Mouse (Mus musculus) MEL (cell line): ENCODE results near the gene Hoxa5. TPM values are rescaled to one million over a fixed set of nuclear protein-coding genes. Genes with fewer than 3 reads are reported as not detected.

Source experiments
- DNase-seq: peaks from one replicate; pipeline ENCODE4 v3.0.0; 2011; ENCODE audit warnings: low read depth, low spot score
- H3K27ac ChIP-seq: 2 replicates; pipeline ENCODE4 v1.5.1; 2012; ENCODE audit warnings: low read depth, mild to moderate bottlenecking, control low read depth, low read length, moderate library complexity; ENCODE audit not compliant: control insufficient read depth
- H3K27me3 ChIP-seq, 2 experiments: fragments of 150-350 bp in 1 of 2; sonication (generic) in 1 of 2; 2 replicates each; pipeline ENCODE4 v1.6.1; 2012; ENCODE audit warnings: low read length in 2 of 2, mild to moderate bottlenecking in 2 of 2, improper control_type of control experiment in 1 of 2, moderate library complexity in 1 of 2; ENCODE audit not compliant: insufficient read depth in 2 of 2, control insufficient read depth in 1 of 2
- H3K36me3 ChIP-seq, 2 experiments: 2 replicates each; pipeline ENCODE4 v1.6.1; 2012 to 2014; ENCODE audit warnings: low read length in 2 of 2, improper control_type of control experiment in 1 of 2, inconsistent platforms in 1 of 2, mild to moderate bottlenecking in 1 of 2; ENCODE audit not compliant: insufficient read depth in 2 of 2, control insufficient read depth in 1 of 2
- H3K4me1 ChIP-seq, 2 experiments: fragments of 150-350 bp in 1 of 2; sonication (generic) in 1 of 2; 2 replicates each; pipeline ENCODE4 v1.6.1; 2012; ENCODE audit warnings: low read length in 2 of 2, improper control_type of control experiment in 1 of 2, mild to moderate bottlenecking in 1 of 2; ENCODE audit not compliant: insufficient read depth in 2 of 2, control insufficient read depth in 1 of 2
- H3K4me3 ChIP-seq, 2 experiments: fragments of 150-350 bp in 1 of 2; sonication (generic) in 1 of 2; 2 replicates each; pipeline ENCODE4 v1.5.1; 2012; ENCODE audit warnings: low read depth in 2 of 2, low read length in 2 of 2, mild to moderate bottlenecking in 2 of 2, moderate library complexity in 2 of 2, control low read depth in 1 of 2, improper control_type of control experiment in 1 of 2; ENCODE audit not compliant: control insufficient read depth in 1 of 2, insufficient read depth in 1 of 2
- H3K79me2 ChIP-seq: 2 replicates; pipeline ENCODE4 v1.6.1; 2012; ENCODE audit warnings: mild to moderate bottlenecking, low read length, moderate library complexity; ENCODE audit not compliant: control insufficient read depth, poor library complexity, insufficient read depth
- H3K9ac ChIP-seq: 2 replicates; pipeline ENCODE4 v1.6.1; 2012; ENCODE audit warnings: low read depth, mild to moderate bottlenecking, control low read depth, low read length, moderate library complexity; ENCODE audit not compliant: control insufficient read depth, poor library complexity, severe bottlenecking
- H3K9me3 ChIP-seq: fragments of 150-350 bp; sonication (generic); replicated peaks from 2 replicates; pipeline ENCODE4 v1.6.1; 2012; ENCODE audit warnings: mild to moderate bottlenecking, low read length, improper control_type of control experiment, moderate library complexity; ENCODE audit not compliant: insufficient read depth
- CHD2 ChIP-seq: IDR thresholded peaks from 2 replicates; pipeline ENCODE4 v1.6.1; 2011; ENCODE audit warnings: low read length, improper control_type of control experiment
- ELF1 ChIP-seq: IDR thresholded peaks from 2 replicates; pipeline ENCODE4 v1.6.1; 2014; ENCODE audit warnings: low read depth, mild to moderate bottlenecking, inconsistent platforms, low read length, improper control_type of control experiment, moderate library complexity
- ETS1 ChIP-seq: IDR thresholded peaks from 2 replicates; pipeline ENCODE4 v1.6.1; 2012; ENCODE audit warnings: low read depth, mild to moderate bottlenecking, inconsistent platforms, low read length, improper control_type of control experiment, moderate library complexity
- GABPA ChIP-seq: IDR thresholded peaks from 2 replicates; pipeline ENCODE4 v1.6.1; 2012; ENCODE audit warnings: low read depth, mild to moderate bottlenecking, inconsistent platforms, low read length, improper control_type of control experiment, moderate library complexity
- GATA1 ChIP-seq: IDR thresholded peaks from 2 replicates; pipeline ENCODE4 v1.6.1; 2011; ENCODE audit warnings: low read depth, low read length, improper control_type of control experiment
- HCFC1 ChIP-seq: IDR thresholded peaks from 2 replicates; pipeline ENCODE4 v1.6.1; 2012; ENCODE audit warnings: low read depth, mild to moderate bottlenecking, inconsistent platforms, low read length, improper control_type of control experiment, moderate library complexity
- MAFK ChIP-seq: IDR thresholded peaks from 2 replicates; pipeline ENCODE4 v1.6.1; 2011; ENCODE audit warnings: low read depth, mild to moderate bottlenecking, low read length, improper control_type of control experiment, borderline replicate concordance
- MAX ChIP-seq: IDR thresholded peaks from 2 replicates; pipeline ENCODE4 v1.6.1; 2011; ENCODE audit warnings: low read length, improper control_type of control experiment
- MAZ ChIP-seq: IDR thresholded peaks from 2 replicates; pipeline ENCODE4 v1.6.1; 2012; ENCODE audit warnings: low read depth, mild to moderate bottlenecking, inconsistent platforms, low read length, improper control_type of control experiment
- MXI1 ChIP-seq: IDR thresholded peaks from 2 replicates; pipeline ENCODE4 v1.6.1; 2011; ENCODE audit warnings: mild to moderate bottlenecking, low read depth, low read length, improper control_type of control experiment
- MYB ChIP-seq: IDR thresholded peaks from 2 replicates; pipeline ENCODE4 v1.6.1; 2011; ENCODE audit warnings: mild to moderate bottlenecking, low read depth, low read length, improper control_type of control experiment
- MYC ChIP-seq: IDR thresholded peaks from 2 replicates; pipeline ENCODE4 v1.6.1; 2011; ENCODE audit warnings: low read depth, mild to moderate bottlenecking, low read length, improper control_type of control experiment, moderate library complexity
- TAL1 ChIP-seq: IDR thresholded peaks from 2 replicates; pipeline ENCODE4 v1.6.1; 2012; ENCODE audit warnings: mild to moderate bottlenecking, inconsistent platforms, low read length, moderate library complexity, mixed read lengths
- UBTF ChIP-seq: IDR thresholded peaks from 2 replicates; pipeline ENCODE4 v1.6.1; 2012; ENCODE audit warnings: low read depth, mild to moderate bottlenecking, inconsistent platforms, low read length, improper control_type of control experiment, moderate library complexity, borderline replicate concordance; ENCODE audit not compliant: insufficient read depth
- USF1 ChIP-seq: IDR thresholded peaks from 2 replicates; pipeline ENCODE4 v1.6.1; 2014; ENCODE audit warnings: low read depth, mild to moderate bottlenecking, inconsistent platforms, low read length, improper control_type of control experiment, moderate library complexity
- polyA plus RNA-seq, 2 experiments: library from polyadenylated mRNA; stranded (reverse) in 1 of 2; unstranded in 1 of 2; fragments of >175 nt in 1 of 2; fragments of >200 nt in 1 of 2; gene quantifications; 2 replicates each; pipeline versions ENCODE4 v1.2.1 to v1.2.4; 2012; ENCODE audit warnings: low replicate concordance in 2 of 2, low read depth in 1 of 2; ENCODE audit not compliant: insufficient read length in 2 of 2, insufficient read depth in 1 of 2, missing spikeins in 1 of 2
- total RNA-seq: library from RNA; depleted of rRNA; stranded (reverse); fragments of 300-350 nt; gene quantifications from 2 replicates; pipeline ENCODE4 v1.2.3, GENCODE M21; 2012

Hoxa5 gene
- total and polyA plus RNA-seq, 3 experiments: not detected

- no peaks in the 10 kb centered on the region for H3K4me1 ChIP-seq
- no peaks in the 10 kb centered on the region for H3K79me2 ChIP-seq
- TF ChIP-seq MYC: no peak
- H3K4me3 ChIP-seq: no peak within 1 kb of the TSS
- no peaks in the 10 kb centered on the region for H3K36me3 ChIP-seq
- H3K27me3 ChIP-seq: no peaks in the 10 kb centered on the region
- no peak for DNase-seq
- no peak within 1 kb of the TSS for H3K9ac ChIP-seq
- no peak within 1 kb of the TSS for H3K27ac ChIP-seq
- H3K9me3 ChIP-seq: no peaks in the 10 kb centered on the region
Observed at GRCm38 (mm10) chr6:52230516-52231165, 26.3 kb upstream of the Hoxa5 start, which contains the start of gene Hoxa9. Hoxa9 (minus strand) TSS chr6:52231089.

- Histone ChIP-seq H3K4me3 (no peak overlapping the region), H3K9ac (no peak overlapping the region), H3K79me2 (no peaks in the 10 kb centered on the region), H3K4me1 (no peaks in the 10 kb centered on the region), H3K27ac (no peak overlapping the region), H3K27me3 (no peaks in the 10 kb centered on the region), H3K9me3 (no peaks in the 10 kb centered on the region), H3K36me3 (no peaks in the 10 kb centered on the region)
- TF ChIP-seq HCFC1 (no peak), TAL1 (no peak), MYC (no peak), MAX (no peak), MAZ (no peak), CHD2 (no peak), USF1 (no peak), UBTF (no peak), GATA1 (no peak), MXI1 (no peak), MAFK (no peak), ETS1 (no peak), MYB (no peak), ELF1 (no peak), GABPA (no peak)
- no peak for DNase-seq
Observed at GRCm38 (mm10) chr6:52229558-52230416, 25.4 kb upstream of the Hoxa5 start.
